Mouse (Mus musculus) adrenal gland, adult 18-20 months (tissue): ENCODE data around the gene Ntn4. TPM values are rescaled to one million over a fixed set of nuclear protein-coding genes. Genes with fewer than 3 reads are reported as not detected.

Experiments
- DNase-seq, 2 experiments: peaks; one replicate each; pipeline ENCODE4 v3.0.0; 2021 to 2022; ENCODE audit warnings: low spot score in 2 of 2
- total RNA-seq, 2 experiments: library from RNA; stranded (reverse); gene quantifications; 1 replicate in 1 of 2; 2 replicates in 1 of 2; pipeline ENCODE4 v1.2.3; 2021

The Ntn4 gene
- total RNA-seq, 2 experiments from 2014 or later = 18.6 to 22.4 TPM

GRCm38 (mm10) chr10:93768222-93768621 is 127.7 kb downstream of the Ntn4 start:
- DNase-seq = no peak

GRCm38 (mm10) chr10:93771931-93772465 is 131.5 kb downstream of the Ntn4 start:
- DNase-seq = no peak

DNA sequence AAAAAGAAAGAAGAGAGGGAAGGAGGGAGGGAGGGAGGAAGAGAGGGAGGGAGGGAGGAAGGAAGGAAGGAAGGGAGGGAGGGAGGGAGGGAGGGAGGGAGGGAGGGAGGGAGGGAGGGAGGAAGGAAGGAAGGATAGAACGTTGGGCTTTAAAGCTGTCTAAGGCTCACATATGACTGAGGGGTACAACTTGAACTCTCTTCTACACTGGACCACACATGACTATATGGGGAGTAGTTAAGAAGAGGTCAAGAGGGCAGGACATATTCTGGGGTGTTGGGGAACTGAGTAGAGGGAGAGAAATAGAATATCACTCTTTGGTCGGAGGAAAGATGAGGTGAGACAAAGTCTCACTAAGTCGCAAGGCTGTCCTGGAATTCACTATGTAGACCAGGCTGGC is 132.0 kb downstream of the Ntn4 start:
- DNase-seq = no peak

GRCm38 (mm10) chr10:93776731-93777151 is 136.3 kb downstream of the Ntn4 start:
- DNase-seq = no peak

DNA sequence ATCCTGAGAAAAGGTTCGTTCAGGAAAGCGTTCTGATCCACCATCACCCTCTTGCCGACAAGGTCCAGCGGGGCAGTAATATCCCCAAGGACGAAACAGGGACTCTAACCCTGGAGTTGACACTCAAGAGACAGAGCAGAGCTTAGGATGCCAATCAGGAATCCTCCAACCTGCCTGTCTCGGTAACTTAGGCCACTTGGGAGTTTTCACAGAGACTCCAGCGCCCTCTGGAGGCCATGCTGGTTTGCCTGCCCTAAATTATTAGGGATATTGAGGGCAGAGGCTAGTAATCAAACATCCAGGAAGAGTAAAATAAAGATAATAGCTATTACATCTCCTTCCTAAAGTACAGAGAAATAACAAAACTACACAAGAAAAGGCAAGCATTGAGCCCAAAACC is 136.9 kb downstream of the Ntn4 start:
- peak; percentile 76 to 78 for DNase-seq

- DNase-seq = no peak
These were observed 142.9 kb downstream of the Ntn4 start for GRCm38 (mm10) chr10:93783216-93784013.

Other genes with a start within 250 kb of the Ntn4 start
- 10 to 100 TPM; 53.0 to 55.9 TPM for gene Lta4h, start 187.3 kb upstream of the Ntn4 start, total RNA-seq
- gene Hal, start 151.9 kb upstream of the Ntn4 start, total RNA-seq = under 1 TPM; 0.26 to 0.56 TPM
- not detected for gene Amdhd1, start 100.6 kb upstream of the Ntn4 start, total RNA-seq
- gene Ccdc38, start 100.0 kb upstream of the Ntn4 start, total RNA-seq = not detected
- 10 to 100 TPM; 14.6 to 16.7 TPM for gene Snrpf, start 51.0 kb upstream of the Ntn4 start, total RNA-seq
- not detected for gene Usp44, start 190.9 kb downstream of the Ntn4 start, total RNA-seq